Mouse (Mus musculus): Measurements from ENCODE around the gene Lrrk1. TPM values are rescaled to one million over a fixed set of nuclear protein-coding genes. Genes with fewer than 3 reads are reported as not detected.

Gene Lrrk1
- polyA plus RNA-seq, 1 experiment from 2014 or later, result 16.2 TPM

Small RNAs within 50 kb of the gene (microRNA-seq; reads per million reads assigned to microRNA genes)
- gene Mir7057, result not detected

Other genes starting within 250 kb of the Lrrk1 start
- gene Gm10974, start 22.4 kb downstream of the Lrrk1 start, polyA plus RNA-seq (2015; fragmentation: Nextera tagmentation; extraction: Ambion mirVana), result not detected in 2 replicates
- gene Aldh1a3, start 39.2 kb upstream of the Lrrk1 start, polyA plus RNA-seq (2015; fragmentation: Nextera tagmentation; extraction: Ambion mirVana), result 9.4 TPM in 2 replicates